In the genomic region with DNA sequence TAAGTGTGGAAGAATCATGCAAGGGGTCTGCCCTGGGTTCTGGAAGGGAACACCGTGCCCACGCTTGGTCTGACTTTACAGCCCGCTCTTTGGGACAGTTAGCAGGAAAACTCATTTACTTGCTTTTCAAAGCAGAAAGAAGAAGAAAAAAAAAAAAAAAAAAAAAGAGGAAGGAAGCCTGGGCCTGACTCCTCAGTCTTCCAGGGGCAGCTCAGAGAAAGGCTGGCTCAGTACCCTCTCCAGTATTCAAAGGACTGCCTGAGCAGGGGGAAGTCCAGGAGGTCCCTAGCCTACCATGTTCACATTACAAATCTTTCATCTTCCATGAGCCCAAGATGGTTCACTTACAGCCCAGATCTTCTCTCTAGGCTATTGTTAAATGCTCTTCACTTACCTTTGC, we compare ENCODE assay signal across 15 mouse cellular contexts.
"Had no signal": no experiment of that assay in that cellular context is flagged by ENCODE, and none has a peak within 500 bp of the region (broad histone marks: within the 10 kb centered on the region; RNA-seq: fewer than 3 reads in every experiment).

No protein-coding gene starts in this region.

- H3K9ac ChIP-seq: lung, embryonic 14.5 days; midbrain, embryonic 13.5 days; midbrain, embryonic 15.5 days; neural tube, embryonic 12.5 days had no signal

- DNase-seq: lung, adult 18-20 months; lung, embryonic 14.5 days; lung, postnatal 10 days; lung, postnatal 4 days; right cerebral cortex, postnatal 25 days; right cerebral cortex, postnatal 4 days; spleen, adult 18-20 months; thymus, adult 18-20 months; thymus, postnatal 14 days; thymus, postnatal 36 days had no signal

- H3K4me3 ChIP-seq: megakaryocyte, embryonic 14.5 days; midbrain, embryonic 13.5 days; midbrain, embryonic 15.5 days; neural tube, embryonic 12.5 days had no signal

- H3K27me3 ChIP-seq: midbrain, embryonic 13.5 days; midbrain, embryonic 15.5 days; neural tube, embryonic 12.5 days had no signal

- H3K36me3 ChIP-seq: midbrain, embryonic 13.5 days; midbrain, embryonic 15.5 days; neural tube, embryonic 12.5 days had no signal

- H3K4me1 ChIP-seq: midbrain, embryonic 13.5 days; midbrain, embryonic 15.5 days; neural tube, embryonic 12.5 days had no signal

- H3K4me2 ChIP-seq: lung, embryonic 14.5 days; midbrain, embryonic 11.5 days; midbrain, embryonic 13.5 days; midbrain, embryonic 15.5 days; neural tube, embryonic 12.5 days had no signal

- ATAC-seq: midbrain, embryonic 13.5 days; midbrain, embryonic 15.5 days had no signal

- H3K9me3 ChIP-seq: midbrain, embryonic 13.5 days; midbrain, embryonic 15.5 days had no signal

- H3K27ac ChIP-seq: midbrain, embryonic 13.5 days; midbrain, embryonic 15.5 days; neural tube, embryonic 12.5 days had no signal
